Mouse (Mus musculus) cerebellum, adult 2 months (tissue): ENCODE results near the gene Dact3. TPM values are rescaled to one million over a fixed set of nuclear protein-coding genes. Genes with fewer than 3 reads are reported as not detected.
A peak's percentile ranks its signal among the peaks of the same experiment; 100 is the strongest.

Experiments
- DNase-seq, 2 experiments: peaks; one replicate each; pipeline ENCODE4 v3.0.0; 2021
- H3K27ac ChIP-seq: fragments of 200-500 bp; 2 replicates; pipeline ENCODE4 v1.5.1; 2012; ENCODE audit warnings: low read length, control low read depth, inconsistent platforms; ENCODE audit not compliant: insufficient read depth
- H3K27me3 ChIP-seq: fragments of 200-500 bp; 2 replicates; pipeline ENCODE4 v1.6.1; 2012; ENCODE audit warnings: inconsistent platforms, mild to moderate bottlenecking, low read length, moderate library complexity; ENCODE audit not compliant: control insufficient read depth, insufficient read depth
- H3K4me1 ChIP-seq: fragments of 200-500 bp; 2 replicates; pipeline ENCODE4 v1.6.1; 2011; ENCODE audit warnings: low read length; ENCODE audit not compliant: control insufficient read depth, insufficient read depth
- H3K4me3 ChIP-seq: fragments of 200-500 bp; replicated peaks from 2 replicates; pipeline ENCODE3; 2011; ENCODE audit warnings: mild to moderate bottlenecking, low read depth, low read length, control low read depth; ENCODE audit not compliant: insufficient read depth
- CTCF ChIP-seq: fragments of 200-500 bp; IDR thresholded peaks from 2 replicates; pipeline ENCODE4 v1.5.1; 2011; ENCODE audit warnings: low read depth, mild to moderate bottlenecking, control low read depth, low read length, moderate library complexity, borderline replicate concordance; ENCODE audit not compliant: insufficient read depth
- POLR2A ChIP-seq: fragments of 200-500 bp; IDR thresholded peaks from 2 replicates; pipeline ENCODE4 v1.6.1; 2011; ENCODE audit warnings: low read length, control low read depth, borderline replicate concordance; ENCODE audit not compliant: insufficient read depth
- WGBS: fragments of 180-500 bp; shearing (Covaris S2); methylation state at CpG from one replicate; pipeline ENCODE4 v1.1.7; 2018; 5-methylcytosine and 5-hydroxymethylcytosine counted together
- polyA plus RNA-seq: library from polyadenylated mRNA; depleted of rRNA; stranded (reverse); fragments of >200 nt; gene quantifications from 2 replicates; pipeline ENCODE4 v1.2.3, GENCODE M21; 2012

Dact3 gene
- polyA plus RNA-seq, 1 experiment: 68.2 TPM

DNA sequence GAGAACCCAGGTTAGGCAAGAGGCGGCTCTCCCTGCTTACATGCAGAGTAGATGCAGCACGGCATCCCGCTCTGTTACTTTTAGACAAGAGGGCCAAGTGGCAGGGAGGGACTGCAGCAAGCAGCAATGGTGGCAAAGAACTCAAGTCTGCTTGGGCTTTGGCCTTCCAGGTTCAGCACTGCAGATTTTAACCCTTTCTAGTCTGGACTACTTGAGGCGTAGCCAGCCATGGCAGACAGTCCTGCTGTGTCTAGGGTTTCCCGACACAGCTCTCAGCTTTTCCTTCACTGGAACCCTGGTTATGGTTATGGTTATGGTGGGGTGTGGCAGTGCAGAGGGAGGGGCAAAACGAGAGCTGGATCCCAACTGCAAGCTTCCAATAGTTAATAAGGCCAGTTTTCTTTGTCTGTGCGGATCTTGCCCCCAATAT lies 45.0 kb downstream of the Dact3 start:
- Histone ChIP-seq H3K27ac (peak overlapping the region; percentile 16), H3K27me3 (no peaks in the 10 kb centered on the region), H3K4me3 (peak overlapping the region; percentile 33), H3K4me1 (peaks cover 46% of the 10 kb centered on the region)
- TF ChIP-seq POLR2A: no peak
- TF ChIP-seq CTCF: no peak
- DNase-seq: no peak
- 22% methylated on average over 7 of the region's 7 CpGs for WGBS

DNA sequence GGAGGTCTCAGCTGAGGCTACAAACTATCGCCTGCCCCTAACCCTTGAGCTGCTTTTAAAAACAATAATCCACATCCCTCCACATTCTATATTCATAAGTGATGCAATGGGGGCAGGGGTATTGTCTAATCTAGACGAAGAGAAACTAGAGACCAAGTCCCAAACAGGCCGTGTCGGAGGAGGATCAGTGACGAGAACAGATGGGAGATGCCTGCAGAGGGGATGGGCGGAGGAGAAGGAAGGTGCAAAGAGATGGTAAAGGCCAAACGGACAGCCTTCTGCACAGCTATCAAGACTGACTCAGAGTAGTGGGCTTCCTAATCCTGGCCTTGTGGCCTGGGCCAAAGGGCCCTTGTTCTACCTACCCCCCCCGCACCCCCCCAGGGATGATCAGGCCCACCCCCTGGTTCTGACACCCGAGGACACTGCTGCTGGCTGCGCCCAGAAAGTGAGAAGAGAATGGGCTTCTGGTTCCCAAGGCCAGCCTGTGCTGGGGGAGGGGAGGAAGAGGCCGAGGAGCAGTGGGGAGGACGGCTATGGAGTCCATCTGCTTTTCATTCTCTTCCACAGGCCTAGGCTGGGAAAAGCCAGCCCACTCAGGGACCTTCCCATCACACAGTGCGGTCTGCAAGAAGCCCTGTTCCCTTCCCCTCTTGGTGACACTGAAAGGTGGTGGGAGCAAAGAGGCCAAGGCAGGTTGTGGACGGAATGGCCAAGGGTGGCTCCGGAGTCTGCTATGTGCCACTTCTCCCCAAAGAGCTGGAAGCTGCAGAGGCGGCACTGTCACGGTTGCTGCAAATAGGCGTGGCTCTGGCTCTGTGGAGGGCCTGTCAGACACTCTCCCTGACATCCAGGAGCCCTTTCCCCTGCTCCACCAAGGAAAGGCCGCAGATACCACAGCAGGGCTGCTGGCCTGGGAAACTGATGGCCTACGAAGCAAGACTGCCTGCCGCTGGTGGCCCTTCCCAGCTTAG lies 46.0 kb downstream of the Dact3 start:
- Histone ChIP-seq H3K4me1 (peaks cover 39% of the 10 kb centered on the region), H3K27ac (peak overlapping the region; percentile 76), H3K4me3 (peak overlapping the region; percentile 97), H3K27me3 (no peaks in the 10 kb centered on the region)
- peak; percentile 60 to 62 for DNase-seq
- no peak for TF ChIP-seq CTCF
- WGBS: 6% methylated on average over 21 of the region's 21 CpGs

DNA sequence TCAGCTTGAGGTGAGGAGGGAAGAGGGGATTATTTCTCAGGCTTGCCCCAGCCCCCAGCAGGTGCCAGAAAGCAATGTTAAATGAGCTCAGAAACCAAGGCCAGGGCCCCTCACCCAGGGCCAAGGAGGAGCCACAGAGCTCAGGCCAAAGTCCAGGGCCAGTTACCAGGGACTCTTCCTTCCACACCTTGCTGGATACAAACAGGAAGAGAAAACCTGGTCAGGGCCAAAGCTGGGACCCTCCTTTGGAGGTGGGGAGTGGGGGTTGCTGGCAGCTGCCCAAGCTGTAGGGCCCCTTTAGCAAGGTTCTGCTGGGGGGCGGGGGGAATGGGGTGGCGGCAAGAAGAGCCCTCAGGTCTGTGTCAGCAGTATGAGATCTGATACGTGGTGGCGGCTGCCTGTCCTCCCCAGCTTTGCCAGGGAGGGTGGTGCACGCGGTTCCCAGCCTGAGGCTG lies 46.8 kb downstream of the Dact3 start:
- Histone ChIP-seq H3K27me3 (no peaks in the 10 kb centered on the region), H3K27ac (peak overlapping the region; percentile 76), H3K4me3 (peak overlapping the region; percentile 97), H3K4me1 (peaks cover 31% of the 10 kb centered on the region)
- WGBS: 5% methylated on average over 6 of the region's 6 CpGs
- no peak for TF ChIP-seq CTCF
- TF ChIP-seq POLR2A: no peak
- peak in 1 of 2 experiments; percentile 45 for DNase-seq

DNA sequence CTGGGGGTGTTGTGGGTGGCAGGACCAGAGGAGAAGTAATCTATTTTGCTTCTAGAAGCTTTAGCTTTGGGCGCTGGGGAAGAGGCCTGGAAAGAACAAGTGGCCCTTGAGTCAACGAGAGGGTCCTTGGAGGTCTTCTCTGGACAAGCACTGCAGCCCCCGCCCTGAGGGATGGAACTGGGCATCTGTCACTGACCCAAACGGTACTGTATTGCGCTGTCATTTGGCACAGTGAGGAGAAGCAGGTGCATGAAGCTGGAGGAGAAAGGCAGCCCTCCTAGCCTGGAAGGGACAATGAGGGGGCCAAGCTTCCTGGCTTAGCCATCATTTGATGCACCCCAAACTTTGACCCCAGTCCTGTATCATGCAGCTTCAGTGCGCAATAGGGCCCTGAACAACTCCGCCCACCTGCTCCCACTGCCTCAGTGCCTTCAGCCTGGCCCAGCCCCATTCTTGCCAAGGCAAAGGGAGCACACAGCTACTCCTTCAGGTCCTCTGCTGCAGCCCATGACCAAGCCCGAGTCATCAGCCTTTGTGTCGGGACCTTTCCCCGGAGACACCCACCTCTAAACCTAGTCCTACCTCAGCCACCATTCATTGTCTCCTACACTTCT lies 47.4 kb downstream of the Dact3 start:
- H3K4me1 ChIP-seq: peaks cover 26% of the 10 kb centered on the region
- TF ChIP-seq POLR2A: peak; percentile 51; the same call in 1 of the 2 replicates
- TF ChIP-seq CTCF: no peak
- DNase-seq: peak; percentile 69 to 71

DNA sequence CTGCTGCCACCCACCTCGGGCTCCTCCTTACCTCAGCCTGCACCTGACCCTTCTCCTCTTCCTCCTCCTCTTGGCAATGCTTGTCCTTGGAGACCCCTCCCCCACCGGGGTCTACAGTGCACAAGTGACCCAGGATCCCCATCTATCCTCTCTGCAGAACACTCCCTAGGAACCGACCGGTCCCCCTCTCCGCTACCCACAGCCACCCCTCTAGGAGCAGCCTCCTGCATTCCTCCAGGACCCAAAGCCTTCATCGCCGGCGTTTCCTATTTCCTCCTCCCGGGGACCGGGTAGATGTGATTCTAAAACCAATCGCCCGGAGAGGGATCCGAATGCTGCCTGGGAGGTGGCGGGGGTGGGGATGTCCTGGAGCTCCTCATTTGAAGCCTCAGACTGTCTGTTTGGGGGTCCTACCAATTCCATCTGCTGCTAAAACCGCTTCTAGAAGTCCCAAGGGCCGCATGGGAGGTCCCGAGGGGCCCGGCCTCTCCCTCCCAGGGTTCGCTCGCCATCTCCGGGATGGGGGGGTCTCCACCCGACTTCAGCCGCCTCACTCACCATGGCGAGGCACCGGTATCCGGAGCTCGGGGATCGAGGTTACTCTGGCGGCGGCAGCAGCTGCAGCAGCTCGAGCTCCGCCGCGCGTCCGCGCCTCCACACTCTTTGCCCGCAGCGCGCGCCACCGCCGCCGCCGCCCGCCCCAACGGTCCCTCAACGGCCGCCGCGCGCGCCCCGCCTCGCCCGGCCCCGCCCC lies 48.3 kb downstream of the Dact3 start:
- no peak for TF ChIP-seq CTCF
- TF ChIP-seq POLR2A: peak; percentile 77; the same call in 1 of the 2 replicates
- Histone ChIP-seq H3K27me3 (no peaks in the 10 kb centered on the region), H3K27ac (peak overlapping the region; percentile 92), H3K4me1 (peaks cover 16% of the 10 kb centered on the region), H3K4me3 (peak overlapping the region; percentile 97)
- peak in 1 of 2 experiments; percentile 66 for DNase-seq
- WGBS: under 1% methylated on average over 34 of the region's 57 CpGs

More for the DNA sequence above, 47.4 kb downstream of the Dact3 start:
- Histone ChIP-seq H3K4me3 (peak overlapping the region; percentile 97), H3K27ac (peak overlapping the region; percentile 92), H3K27me3 (no peaks in the 10 kb centered on the region)
- WGBS: 5% methylated on average over 10 of the region's 10 CpGs

DNA sequence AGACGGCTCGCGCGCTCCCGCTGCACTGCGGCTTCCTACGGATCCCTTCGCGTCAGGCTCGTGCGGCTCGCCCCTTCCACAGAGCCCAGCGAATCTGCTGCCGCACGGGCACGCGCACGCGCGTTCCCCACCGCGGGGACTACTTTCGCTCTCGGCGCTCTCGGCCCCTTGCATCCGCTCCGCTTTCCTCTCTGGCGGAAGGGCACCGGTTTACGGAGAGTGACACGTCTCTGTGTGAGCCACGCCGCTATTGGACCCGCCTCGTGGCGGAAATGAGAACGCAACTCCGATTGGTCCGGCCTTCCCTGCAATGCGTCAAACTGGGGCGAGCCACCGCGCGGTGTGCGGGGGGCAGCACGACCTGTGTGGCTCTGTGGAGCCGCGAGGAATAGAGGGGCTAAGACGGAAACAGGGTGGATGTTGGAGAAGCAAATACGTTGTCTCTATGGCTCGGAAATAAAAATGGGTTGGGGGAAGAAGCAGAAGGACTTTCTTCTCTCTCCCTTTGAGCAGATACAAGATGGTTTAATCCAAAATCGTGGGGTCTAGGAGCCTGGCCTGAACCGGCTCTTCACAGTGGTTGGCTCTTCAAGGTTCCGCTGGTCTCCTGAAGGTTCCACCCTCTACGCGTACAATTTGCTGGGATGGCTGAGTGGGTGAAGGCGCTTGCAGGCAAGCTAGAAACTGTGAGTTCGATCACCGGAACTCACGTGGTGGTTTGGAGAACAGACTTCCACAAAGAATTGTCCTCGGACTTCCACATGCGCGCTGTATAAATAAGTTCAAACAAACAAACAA lies 49.1 kb downstream of the Dact3 start, which contains the start of gene Calm3:
TSS of gene Calm3 (minus strand) at position 78 of the 798 bp plus-strand sequence.
- no peak for TF ChIP-seq CTCF
- TF ChIP-seq POLR2A: peak; percentile 60; the same call in 1 of the 2 replicates
- 2% methylated on average over 64 of the region's 64 CpGs for WGBS
- H3K4me1 ChIP-seq: peaks cover 8% of the 10 kb centered on the region

DNA sequence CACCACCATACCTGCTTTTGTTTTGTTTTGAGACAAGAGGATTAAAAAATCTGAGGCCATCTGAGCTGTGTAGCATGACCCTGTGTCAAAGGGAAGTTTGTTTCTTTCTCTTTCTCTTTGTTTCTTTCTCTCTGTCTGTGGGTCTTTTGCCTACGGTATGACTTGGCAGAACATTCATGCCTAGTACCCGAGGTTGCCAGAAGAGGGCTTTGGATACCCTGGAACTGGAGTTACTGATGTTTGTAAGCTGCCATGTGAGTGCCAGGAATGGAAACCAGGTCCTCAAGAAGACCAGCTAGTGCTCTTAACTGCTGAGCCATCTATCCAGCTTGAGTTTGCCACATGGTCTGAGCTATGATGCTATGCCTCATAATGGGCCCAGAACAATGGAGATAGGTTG lies 53.2 kb downstream of the Dact3 start:
- H3K27ac ChIP-seq: no peak overlapping the region
- no peak overlapping the region for H3K4me3 ChIP-seq
- H3K27me3 ChIP-seq: no peaks in the 10 kb centered on the region
- TF ChIP-seq CTCF (no peak), POLR2A (no peak)
- WGBS: 20% methylated on average over 2 of the region's 2 CpGs
- no peak for DNase-seq
- no peaks in the 10 kb centered on the region for H3K4me1 ChIP-seq

More for the DNA sequence above, 49.1 kb downstream of the Dact3 start, which contains the start of gene Calm3:
- DNase-seq: peak; percentile 100
- H3K27ac ChIP-seq: peak within 1 kb of the TSS; percentile 97
- H3K27me3 ChIP-seq: no peaks in the 10 kb centered on the region
- peak within 1 kb of the TSS; percentile 97 for H3K4me3 ChIP-seq
